In genomic region chr8:104339229-104339982, GRCm38 (mm10) we compare ENCODE assay signal across 8 mouse cellular contexts. TPM values are rescaled to one million over a fixed set of nuclear protein-coding genes. Genes with fewer than 3 reads are reported as not detected.
DNase-seq lines count a peak whose midpoint lies in the region; ATAC-seq and TF ChIP-seq lines count a peak whose summit lies in the region.

TSS of gene Cmtm3 (plus strand) at chr8:104339410.

- no peak for TF ChIP-seq CTCF in E14TG2a.4 (conservative IDR thresholded peaks at IDR 0.05; ENCODE audit: low read length)
- no peak for TF ChIP-seq CTCF in lung, embryonic 14.5 days (IDR thresholded peaks at IDR 0.05; ENCODE audit: low read depth)
- no peak for TF ChIP-seq CTCF in small intestine, adult 2 months (IDR thresholded peaks at IDR 0.05; ENCODE audit: extremely low read depth, insufficient read length, insufficient replicate concordance, low read depth, low read length)

- H3K9me3 ChIP-seq in E14TG2a.4 (ENCODE audit: low read length), result peaks cover 4% of the 10 kb centered on the region
- no peaks in the 10 kb centered on the region for H3K9me3 ChIP-seq in embryonic facial prominence, embryonic 10.5 days
- no peaks in the 10 kb centered on the region for H3K9me3 ChIP-seq in heart, embryonic 14.5 days (ENCODE audit: control insufficient read depth, low read length)
- no peaks in the 10 kb centered on the region for H3K9me3 ChIP-seq in lung, embryonic 14.5 days (ENCODE audit: low read depth, low read length)

- ATAC-seq in heart, embryonic 14.5 days (ENCODE audit: insufficient number of reproducible peaks, insufficient read depth, low FRiP score, low read depth), result no peak
- peak; percentile 4; the same call in 1 of the 2 replicates for ATAC-seq in lung, embryonic 14.5 days (ENCODE audit: insufficient read depth)
- no peak for ATAC-seq in cerebellum, adult (ENCODE audit: insufficient number of reproducible peaks, low FRiP score, low TSS enrichment)

- 10% methylated on average over 17 of the region's 18 CpGs for WGBS in embryonic facial prominence, embryonic 10.5 days
- 24% methylated on average over 15 of the region's 18 CpGs for WGBS in heart, embryonic 14.5 days
- 13% methylated on average over 17 of the region's 18 CpGs for WGBS in lung, embryonic 14.5 days
- WGBS in small intestine, adult 2 months, result 21% methylated on average over 18 of the region's 18 CpGs

- peak within 1 kb of the TSS; percentile 86 for H3K4me2 ChIP-seq in heart, embryonic 14.5 days (ENCODE audit: low read length)
- peak within 1 kb of the TSS; percentile 72 for H3K4me2 ChIP-seq in lung, embryonic 14.5 days

- peak within 1 kb of the TSS; percentile 95 for H3K27ac ChIP-seq in embryonic facial prominence, embryonic 10.5 days (replicated peaks)
- H3K27ac ChIP-seq in heart, embryonic 14.5 days (replicated peaks in 1 of 2; ENCODE audit: control insufficient read depth in 1 of 2, insufficient read depth in 1 of 2, low read depth in 2 of 2, low read length in 2 of 2), result peak within 1 kb of the TSS; percentile 55 to 92
- peak within 1 kb of the TSS; percentile 94 for H3K27ac ChIP-seq in lung, embryonic 14.5 days (ENCODE audit: low read depth)
- peak within 1 kb of the TSS; percentile 63 for H3K27ac ChIP-seq in small intestine, adult 2 months (ENCODE audit: insufficient read depth, low read depth, low read length)

- peak within 1 kb of the TSS; percentile 81 for H3K4me3 ChIP-seq in E14TG2a.4 (replicated peaks; ENCODE audit: low read length)
- peak within 1 kb of the TSS; percentile 82 for H3K4me3 ChIP-seq in embryonic facial prominence, embryonic 10.5 days
- peak within 1 kb of the TSS; percentile 71 to 77 for H3K4me3 ChIP-seq in heart, embryonic 14.5 days (ENCODE audit: control insufficient read depth in 1 of 2, insufficient read depth in 1 of 2, low read depth in 1 of 2, low read length in 2 of 2)
- peak within 1 kb of the TSS; percentile 70 for H3K4me3 ChIP-seq in lung, embryonic 14.5 days (ENCODE audit: low read depth, low read length)
- peak within 1 kb of the TSS; percentile 69 for H3K4me3 ChIP-seq in small intestine, adult 2 months (ENCODE audit: low read depth, low read length)

- no peak for TF ChIP-seq POLR2A in small intestine, adult 2 months (IDR thresholded peaks at IDR 0.05; ENCODE audit: low read depth, low read length)

- peaks cover 54% of the 10 kb centered on the region for H3K27me3 ChIP-seq in E14TG2a.4 (ENCODE audit: insufficient read depth, low read length)
- H3K27me3 ChIP-seq in embryonic facial prominence, embryonic 10.5 days (replicated peaks; ENCODE audit: low read depth, poor library complexity, severe bottlenecking), result no peaks in the 10 kb centered on the region
- no peaks in the 10 kb centered on the region for H3K27me3 ChIP-seq in heart, embryonic 14.5 days (ENCODE audit: control insufficient read depth, insufficient read depth, low read length)
- no peaks in the 10 kb centered on the region for H3K27me3 ChIP-seq in lung, embryonic 14.5 days (ENCODE audit: insufficient read depth, low read length)
- no peaks in the 10 kb centered on the region; the same call in 1 of the 2 replicates for H3K27me3 ChIP-seq in small intestine, adult 2 months (ENCODE audit: control insufficient read depth, insufficient read depth, low read length)

- peak; percentile 31 for DNase-seq in 3T3-L1 (ENCODE audit: low read depth, low spot score)
- DNase-seq in embryonic facial prominence, embryonic 10.5 days (ENCODE audit: low spot score), result peak; percentile 24
- DNase-seq in kidney, postnatal 10 days, result peak; percentile 52
- peak; percentile 46 for DNase-seq in lung, embryonic 14.5 days

- no peaks in the 10 kb centered on the region for H3K36me3 ChIP-seq in E14TG2a.4 (ENCODE audit: insufficient read depth, low read length)
- H3K36me3 ChIP-seq in embryonic facial prominence, embryonic 10.5 days (replicated peaks), result peaks cover 14% of the 10 kb centered on the region
- H3K36me3 ChIP-seq in heart, embryonic 14.5 days (ENCODE audit: control insufficient read depth, insufficient read depth, low read length), result peaks cover 7% of the 10 kb centered on the region
- peaks cover 14% of the 10 kb centered on the region; the same call in 1 of the 2 replicates for H3K36me3 ChIP-seq in lung, embryonic 14.5 days (ENCODE audit: insufficient read depth)
- H3K36me3 ChIP-seq in small intestine, adult 2 months (ENCODE audit: control insufficient read depth, insufficient read depth, low read length), result no peaks in the 10 kb centered on the region

- peaks cover 22% of the 10 kb centered on the region for H3K4me1 ChIP-seq in E14TG2a.4 (replicated peaks; ENCODE audit: low read depth, low read length)
- peaks cover 29% of the 10 kb centered on the region for H3K4me1 ChIP-seq in embryonic facial prominence, embryonic 10.5 days
- peaks cover 9 to 31% of the 10 kb centered on the region in 2 experiments; a peak in 3 of 4 replicates for H3K4me1 ChIP-seq in heart, embryonic 14.5 days (ENCODE audit: control insufficient read depth in 2 of 2, insufficient read depth in 2 of 2, low read length in 2 of 2)
- H3K4me1 ChIP-seq in lung, embryonic 14.5 days (ENCODE audit: insufficient read depth), result no peaks in the 10 kb centered on the region
- peaks cover 4% of the 10 kb centered on the region; the same call in 1 of the 2 replicates for H3K4me1 ChIP-seq in small intestine, adult 2 months (ENCODE audit: control insufficient read depth, insufficient read depth, insufficient read length, low read length)

- peak within 1 kb of the TSS; percentile 96 for H3K9ac ChIP-seq in heart, embryonic 14.5 days (ENCODE audit: low read length)
- H3K9ac ChIP-seq in lung, embryonic 14.5 days, result peak within 1 kb of the TSS; percentile 90

RNA-seq across cellular contexts. Expression of gene Cmtm3, which starts in this region (rescaled TPM):
- polyA plus RNA-seq in embryonic facial prominence, embryonic 10.5 days (2016; fragmentation: Nextera tagmentation; extraction: Ambion mirVana), result 93.4 and 105 TPM in 2 replicates
- polyA plus RNA-seq in heart, embryonic 14.5 days (2014; fragmentation: Nextera tagmentation; extraction: Ambion mirVana), result 94.1 and 103 TPM in 2 replicates
- polyA plus RNA-seq in lung, embryonic 14.5 days (2014; fragmentation: Nextera tagmentation; extraction: Ambion mirVana), result 156 and 164 TPM in 2 replicates
- polyA plus RNA-seq in small intestine, adult 2 months (2012; rRNA removed), result 21.3 and 23.8 TPM in 2 replicates
